Mouse (Mus musculus): Measurements from ENCODE around the gene Prss12.

- no peak for TF ChIP-seq CTCF (IDR thresholded peaks at IDR 0.05; ENCODE audit: low read depth)
- TF ChIP-seq EP300 (IDR thresholded peaks at IDR 0.05; ENCODE audit: low read depth): no peak
These were observed 45.1 kb downstream of the Prss12 start for GRCm38 (mm10) chr3:123491814-123492213.

Measured in heart, postnatal 0 days (tissue).